Mouse (Mus musculus) ZHBTc4 (cell line): ENCODE data around the gene Vax2.

Experiments
- DNase-seq: peaks from one replicate; pipeline ENCODE4 v3.0.0-alpha.2; 2011; ENCODE audit warnings: low read depth, low spot score

Gene Vax2

DNA sequence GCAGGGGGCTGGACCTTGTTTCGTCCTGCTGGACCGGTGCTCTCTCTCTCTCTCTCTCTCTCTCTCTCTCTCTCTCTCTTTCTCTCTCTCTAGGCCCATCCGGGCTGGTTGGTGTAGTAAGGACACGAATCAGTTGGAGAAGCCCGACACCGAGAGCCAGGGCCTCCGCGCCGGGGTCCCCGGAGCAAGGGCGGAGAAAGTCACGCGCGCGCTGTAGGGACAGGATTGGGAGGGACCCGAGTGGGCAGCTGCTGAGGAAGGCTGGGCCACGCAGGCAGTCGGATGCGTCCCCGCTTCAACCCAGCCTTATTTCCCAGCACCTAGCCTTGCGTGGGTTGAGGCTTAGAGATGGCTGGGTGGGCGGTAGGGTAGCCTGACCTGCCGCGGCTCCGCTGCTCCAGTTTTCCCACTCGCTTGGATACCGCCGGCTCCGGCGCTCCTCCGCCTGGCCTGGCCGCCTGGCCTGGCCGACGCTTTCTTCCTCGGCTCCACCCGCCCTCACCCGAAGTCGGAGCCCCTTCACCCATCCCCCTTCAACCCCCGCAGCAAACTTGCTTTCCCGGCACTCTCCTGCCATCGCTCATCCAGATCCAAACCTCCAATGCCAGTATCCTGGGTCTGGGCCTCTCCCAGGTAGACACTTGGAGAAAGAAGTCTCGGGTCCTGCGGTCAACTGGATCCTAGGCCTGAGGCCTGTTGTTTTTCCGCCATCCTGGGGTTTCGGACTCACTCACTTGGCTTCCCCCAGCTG is 836 bp downstream of the Vax2 start:
- peak; percentile 40 for DNase-seq

DNA sequence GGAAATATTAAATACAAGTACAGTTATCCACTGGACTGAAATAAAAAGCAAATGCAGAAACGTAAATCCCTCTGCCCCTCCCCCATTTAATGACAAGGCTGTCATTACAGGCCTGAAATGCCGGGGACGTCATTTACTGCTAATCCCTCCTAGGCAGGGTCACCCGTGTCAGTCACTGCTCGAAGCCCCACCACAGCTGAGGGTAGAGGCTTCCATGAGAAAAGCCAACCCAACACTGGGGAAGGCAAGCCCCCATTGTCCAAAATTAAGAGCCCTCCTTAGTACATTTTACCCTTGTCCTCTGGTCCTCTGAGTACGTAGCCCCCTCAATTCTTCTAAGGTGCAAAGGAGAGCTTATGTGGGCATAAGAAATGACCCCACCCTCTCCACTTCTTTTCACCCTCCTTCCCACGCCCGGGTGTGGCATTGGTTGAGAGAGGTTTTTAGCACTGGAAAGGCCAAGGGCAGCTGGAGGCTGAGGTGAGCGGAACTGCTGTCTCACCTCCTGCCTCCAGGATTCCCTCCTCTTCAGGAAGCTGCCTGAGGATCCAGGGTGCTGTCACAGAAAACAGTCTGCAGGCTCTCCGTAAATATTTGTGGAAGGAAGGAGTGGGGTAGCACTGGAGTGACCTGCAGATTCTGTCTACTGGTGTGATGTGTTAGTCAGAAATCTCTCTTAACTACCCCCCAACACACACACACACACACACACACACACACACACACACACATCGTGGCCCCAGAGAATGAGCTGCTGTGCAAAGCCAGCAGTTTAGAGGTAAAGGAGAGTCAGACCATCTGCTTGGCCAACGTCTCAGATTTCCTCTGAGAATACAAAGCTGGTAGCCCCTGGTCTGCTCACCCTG is 2.4 kb downstream of the Vax2 start:
- DNase-seq: no peak

DNA sequence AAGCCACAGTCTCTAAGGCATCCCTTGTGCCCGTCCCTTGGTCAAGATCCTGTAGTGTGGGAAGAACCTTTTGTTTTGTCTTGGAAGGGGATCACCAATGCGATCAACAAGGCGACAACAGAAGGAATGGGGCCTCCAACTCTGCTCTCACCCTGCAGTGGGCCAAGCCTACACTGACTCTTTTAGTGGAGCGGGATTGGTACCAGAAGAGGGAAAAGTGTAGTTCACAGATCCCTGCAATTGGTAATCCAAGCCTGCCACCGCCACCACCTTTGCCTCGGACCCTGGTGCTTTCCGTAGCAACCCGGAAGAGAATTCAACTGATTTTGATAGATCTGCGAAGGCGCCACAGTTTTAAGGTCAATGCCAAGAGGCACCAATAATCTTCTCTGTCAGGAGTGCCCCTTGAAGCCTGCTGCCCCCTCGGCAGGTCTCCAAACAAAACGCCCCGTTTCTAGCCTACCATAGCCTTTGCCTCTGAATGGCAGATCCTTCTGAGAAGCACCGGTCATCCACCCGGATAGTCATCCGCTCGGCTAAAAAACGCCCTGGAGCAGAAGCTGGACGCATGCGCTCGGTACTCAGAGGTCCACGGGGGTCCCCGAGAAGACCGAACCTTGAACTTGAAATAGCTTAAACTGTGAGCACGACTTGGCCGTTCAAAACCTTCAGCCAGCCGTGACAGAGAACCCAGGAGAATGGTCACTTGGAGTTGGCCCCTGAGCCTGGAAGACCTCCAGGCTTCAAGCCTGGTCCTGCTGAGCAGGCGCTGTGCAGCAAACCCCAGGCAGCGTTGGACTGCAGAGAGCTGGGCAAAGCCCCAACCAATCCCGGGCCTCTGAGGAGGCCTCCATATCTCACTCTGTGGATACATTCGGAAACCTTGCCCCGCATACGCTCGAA is 3.4 kb downstream of the Vax2 start:
- no peak for DNase-seq

DNA sequence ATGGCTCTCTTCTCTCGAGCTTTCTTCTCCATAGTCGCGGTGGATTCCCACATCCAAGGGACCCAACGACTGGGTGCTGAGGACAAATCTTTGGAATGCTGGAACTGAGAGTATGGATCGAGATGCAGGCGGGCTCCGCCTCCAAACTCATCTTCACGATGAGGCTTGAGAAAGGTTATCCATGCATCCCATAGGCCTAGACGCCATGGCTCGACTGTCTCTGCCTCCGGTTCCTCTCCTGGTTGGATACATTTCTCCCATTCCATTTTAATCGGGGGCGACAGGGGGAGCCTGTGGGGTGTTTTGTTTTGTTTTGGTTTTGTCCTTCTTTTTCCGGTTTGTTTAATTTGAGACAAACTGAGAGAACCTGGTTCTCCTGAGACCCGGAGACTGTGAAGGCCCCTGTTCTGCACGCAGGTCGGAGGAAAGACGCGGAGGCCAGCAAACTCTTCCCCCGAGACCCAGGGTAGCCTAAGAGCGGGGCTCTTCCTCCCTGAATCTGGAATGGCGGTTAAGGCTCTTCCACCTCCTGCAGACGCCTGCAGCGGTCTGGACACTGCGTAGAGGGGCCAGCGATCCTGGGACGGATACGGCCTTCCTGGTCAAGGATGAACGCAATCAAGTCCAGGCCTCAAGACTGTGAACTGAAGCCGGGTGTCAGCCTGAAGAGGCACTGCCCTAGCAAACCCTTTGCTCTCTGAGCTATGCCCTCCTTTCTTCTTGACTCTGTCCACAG is 4.6 kb downstream of the Vax2 start:
- DNase-seq: peak; percentile 44

DNA sequence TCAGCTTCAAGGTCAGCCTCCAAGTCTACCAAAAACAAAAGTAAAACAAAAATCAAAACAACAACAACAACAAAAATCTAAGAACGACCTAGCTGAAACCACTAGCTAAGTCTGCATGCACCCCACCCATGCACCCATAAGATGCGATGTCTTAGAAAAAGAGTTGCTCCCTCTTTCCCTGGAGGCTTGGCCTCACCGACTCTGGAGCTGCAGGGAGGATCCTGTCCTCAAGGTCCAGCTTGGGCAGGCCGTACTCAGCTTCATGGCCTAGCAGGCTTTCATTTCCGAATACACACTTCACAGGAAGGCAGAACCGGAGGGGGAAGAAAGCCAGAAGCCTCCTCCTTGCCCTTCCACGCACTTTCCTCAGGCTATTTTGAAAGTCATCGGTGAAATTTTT is 6.0 kb downstream of the Vax2 start:
- DNase-seq: no peak

DNA sequence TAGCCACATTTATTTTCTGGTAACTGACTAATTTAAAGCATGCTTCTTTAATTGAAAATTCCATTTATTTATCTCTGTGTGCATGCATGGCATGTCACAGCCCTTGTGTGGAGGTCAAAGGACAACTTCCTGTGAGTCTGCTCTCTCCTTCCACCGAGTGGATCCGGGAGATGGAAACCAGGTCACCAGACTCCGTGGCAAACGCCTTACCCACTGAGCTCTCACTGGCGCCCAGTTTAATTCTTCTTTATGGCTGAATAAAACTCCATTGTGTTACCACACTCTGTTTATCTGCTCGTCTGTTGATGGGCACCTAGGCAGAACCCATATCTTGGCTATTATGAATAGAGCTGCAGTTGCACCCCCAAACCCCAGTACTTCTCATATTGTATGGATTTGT is 11.5 kb downstream of the Vax2 start:
- no peak for DNase-seq

DNA sequence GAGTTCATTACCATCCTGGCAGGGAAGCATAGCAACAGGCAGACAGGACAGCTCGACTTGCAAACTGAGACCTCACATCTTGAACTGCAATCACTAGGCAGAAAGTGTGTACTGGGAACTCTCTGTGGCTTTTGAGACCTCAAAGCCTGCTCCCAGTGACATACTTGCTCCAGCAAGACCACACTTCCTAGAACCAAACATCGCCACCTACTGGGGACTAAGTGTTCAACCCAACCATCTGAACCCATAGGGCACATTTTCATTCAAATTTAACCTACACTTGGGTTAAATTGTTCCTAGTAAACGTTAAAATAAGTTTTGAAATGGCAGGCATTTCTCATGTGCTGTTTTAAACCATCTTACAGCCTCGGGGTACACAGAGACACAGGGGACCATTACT is 16.1 kb downstream of the Vax2 start:
- DNase-seq: peak; percentile 76

DNA sequence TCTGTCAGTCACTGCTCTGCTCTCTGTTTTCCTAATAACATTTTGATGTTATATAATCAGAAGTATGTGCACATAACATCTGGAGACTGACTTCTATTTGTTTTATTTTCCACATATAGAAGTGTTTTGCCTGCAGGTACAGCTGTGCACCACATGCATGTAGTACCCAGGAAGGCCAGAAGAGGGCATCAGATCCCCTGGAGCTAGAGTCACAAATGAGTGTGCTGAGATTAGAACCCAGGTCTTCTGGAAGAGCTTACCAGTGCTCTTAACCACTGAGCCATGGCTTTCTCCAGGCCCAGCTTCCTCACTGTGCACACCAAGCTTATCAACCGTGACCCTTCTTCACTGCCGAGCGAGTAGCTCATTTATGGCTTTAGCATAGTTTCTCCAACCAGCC is 17.4 kb downstream of the Vax2 start:
- peak; percentile 77 for DNase-seq

DNA sequence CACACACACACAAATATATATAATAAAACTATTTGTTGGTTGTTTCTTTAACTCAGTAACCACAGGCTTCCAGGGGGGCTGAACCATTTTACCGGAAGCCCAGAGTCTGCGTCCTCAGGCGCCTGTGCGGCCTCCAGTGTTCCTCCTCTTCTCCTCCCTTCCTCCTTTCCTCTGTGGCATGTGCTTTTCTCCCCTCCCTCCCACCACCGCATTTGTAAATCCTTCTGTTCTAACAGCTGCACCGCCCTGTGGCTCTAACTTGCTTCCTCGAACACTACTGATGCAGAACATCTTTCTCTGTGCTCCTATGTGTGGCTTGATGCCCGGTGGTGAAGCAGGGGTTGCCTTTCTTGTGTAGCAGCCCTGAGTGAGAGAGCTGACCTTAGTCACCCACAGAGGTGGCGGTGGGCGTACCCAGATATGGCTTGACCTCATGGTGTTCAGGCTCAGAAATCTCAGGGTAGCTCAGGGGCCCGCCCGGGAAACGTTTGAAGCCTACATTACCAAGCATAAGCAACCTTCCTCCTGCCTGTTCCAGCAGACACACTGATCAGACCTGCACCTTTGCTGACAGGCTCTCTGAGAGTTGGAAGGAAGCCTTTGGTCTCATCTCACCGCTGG is 18.4 kb downstream of the Vax2 start:
- no peak for DNase-seq

DNA sequence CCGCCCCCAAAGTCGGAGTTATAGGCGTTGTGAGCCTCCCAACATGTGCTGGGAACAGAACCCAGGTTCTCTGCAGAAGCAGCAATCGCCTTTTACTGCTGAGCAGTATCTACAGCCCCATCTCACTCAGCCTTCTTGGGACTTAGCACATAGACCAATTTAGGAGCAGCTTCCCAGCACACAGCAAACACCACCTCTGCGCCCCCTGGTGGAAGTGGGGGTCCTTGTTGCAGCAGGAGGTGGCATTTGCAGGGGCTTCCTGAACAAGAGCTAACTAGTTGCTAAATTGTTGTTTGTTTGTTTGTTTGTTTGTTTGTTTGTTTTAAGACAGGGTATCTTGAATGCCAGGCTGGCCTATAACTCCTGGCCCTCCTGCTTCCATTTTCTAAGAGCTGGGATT is 20.1 kb downstream of the Vax2 start:
- peak; percentile 87 for DNase-seq

DNA sequence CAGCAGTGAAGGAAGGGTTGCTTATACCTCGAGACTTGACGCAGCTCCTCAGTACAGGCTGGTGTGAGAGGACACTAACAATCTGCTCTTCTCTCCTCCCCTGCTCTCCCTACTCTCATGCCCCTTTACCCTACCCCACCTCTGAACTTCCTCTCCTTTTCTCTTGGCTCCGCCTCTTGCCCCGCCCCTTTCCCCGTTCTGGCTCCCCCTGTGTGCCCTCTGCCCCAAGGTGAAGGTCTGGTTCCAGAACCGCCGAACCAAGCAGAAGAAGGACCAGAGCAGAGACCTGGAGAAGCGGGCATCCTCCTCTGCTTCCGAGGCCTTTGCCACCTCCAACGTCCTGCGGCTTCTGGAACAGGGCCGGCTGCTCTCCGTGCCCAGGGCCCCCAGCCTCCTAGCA is 26.2 kb downstream of the Vax2 start:
- DNase-seq: peak; percentile 66

DNA sequence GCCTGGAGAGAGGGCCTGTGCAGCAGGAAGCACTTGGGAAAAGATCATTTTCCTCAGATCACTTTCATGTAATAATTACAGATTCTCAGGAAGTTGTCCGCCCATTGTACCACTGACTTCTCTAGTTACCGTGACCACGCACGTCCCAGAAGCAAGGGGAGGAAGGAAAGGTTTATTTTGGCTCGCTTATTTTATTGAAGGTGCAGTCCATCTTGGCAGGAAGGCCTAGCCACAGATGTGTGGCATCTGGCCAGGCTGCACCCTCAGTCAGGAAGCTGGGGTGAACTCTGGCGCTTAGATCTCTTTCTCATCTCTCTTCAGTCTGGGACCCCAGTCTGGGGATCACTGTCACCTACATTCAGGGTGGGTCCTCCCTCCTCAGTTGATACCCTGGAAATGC is 27.5 kb downstream of the Vax2 start:
- no peak for DNase-seq

DNA sequence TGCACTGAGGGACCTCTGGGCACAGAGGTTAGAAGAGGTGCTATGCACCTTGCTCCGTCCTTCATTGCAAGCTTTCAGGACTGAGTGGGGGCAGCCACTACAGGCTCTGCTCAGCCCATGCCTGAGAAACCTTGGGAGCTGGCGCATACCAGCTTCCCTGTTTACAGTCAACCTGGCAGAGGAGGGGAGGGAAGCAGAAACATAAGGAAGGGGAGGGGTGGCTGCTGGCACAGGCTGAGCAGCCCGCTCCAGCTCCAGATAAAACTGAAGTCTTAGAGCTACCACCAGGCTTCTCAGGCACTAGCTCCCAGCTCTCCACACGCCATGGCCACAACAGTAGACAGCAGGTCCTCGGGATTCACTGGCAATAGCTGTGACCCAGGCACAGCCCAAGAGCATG is 31.7 kb downstream of the Vax2 start, which contains the start of gene Atp6v1b1:
Atp6v1b1 (plus strand) TSS at position 230 of the 400 bp plus-strand sequence.
- DNase-seq: no peak

DNA sequence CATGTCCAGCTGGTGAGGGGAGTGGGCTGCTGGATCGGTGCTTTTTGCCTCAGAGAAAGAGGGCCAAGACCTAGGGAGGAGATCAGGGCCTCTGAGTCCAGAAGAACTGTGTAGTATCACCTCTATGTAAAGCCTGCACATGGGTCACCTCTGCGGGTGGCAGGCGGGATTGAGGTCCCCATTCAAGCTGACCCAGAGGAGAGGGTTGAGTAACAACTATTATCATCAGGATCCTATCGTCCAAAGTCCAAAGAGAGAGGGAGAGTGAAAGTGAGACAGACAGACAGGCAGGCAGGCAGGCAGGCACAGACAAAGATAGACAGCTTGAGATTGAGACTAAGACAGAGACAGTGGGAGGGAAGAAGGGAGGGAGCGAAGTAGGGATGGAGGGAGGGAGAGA is 32.1 kb downstream of the Vax2 start:
- no peak for DNase-seq

DNA sequence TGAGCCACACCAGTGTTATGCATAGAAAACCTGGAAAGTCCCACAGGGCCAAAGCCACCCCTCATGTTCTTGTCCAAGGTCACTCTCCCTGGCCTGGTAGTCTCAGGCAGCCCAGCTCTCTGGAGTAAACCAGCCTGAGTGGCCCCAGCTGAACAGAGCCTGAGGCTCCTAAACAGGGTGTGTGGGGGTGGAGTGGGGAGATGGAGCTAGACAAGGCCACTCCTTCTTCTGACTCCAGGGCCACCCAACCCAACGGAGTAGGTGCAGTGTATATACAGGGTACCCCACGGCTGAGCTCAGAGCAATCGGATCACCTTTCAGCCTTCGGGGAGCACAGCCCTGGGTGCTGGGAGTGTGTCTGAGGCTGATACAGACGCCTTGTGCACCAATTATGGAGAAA is 33.1 kb downstream of the Vax2 start:
- DNase-seq: peak; percentile 68

DNA sequence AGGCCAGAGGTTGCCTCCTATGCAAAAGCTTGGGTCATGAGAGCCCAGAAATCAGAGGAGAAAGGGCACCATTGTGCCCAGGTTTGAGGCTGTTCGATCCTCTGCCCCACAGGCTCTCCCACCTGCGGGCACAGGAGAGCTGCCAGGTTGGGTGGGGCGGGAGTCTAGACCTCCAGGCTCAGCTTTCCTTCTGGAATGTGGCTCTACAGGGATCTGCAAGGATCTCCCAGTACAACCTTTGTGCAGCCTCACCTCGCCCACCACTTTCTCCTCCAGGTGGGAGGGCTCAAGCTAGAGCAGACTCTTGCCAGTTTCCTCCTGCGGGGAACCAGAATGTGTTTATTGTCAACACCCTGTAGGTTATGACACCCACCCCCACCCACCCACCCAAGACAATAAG is 33.5 kb downstream of the Vax2 start:
- peak; percentile 61 for DNase-seq

DNA sequence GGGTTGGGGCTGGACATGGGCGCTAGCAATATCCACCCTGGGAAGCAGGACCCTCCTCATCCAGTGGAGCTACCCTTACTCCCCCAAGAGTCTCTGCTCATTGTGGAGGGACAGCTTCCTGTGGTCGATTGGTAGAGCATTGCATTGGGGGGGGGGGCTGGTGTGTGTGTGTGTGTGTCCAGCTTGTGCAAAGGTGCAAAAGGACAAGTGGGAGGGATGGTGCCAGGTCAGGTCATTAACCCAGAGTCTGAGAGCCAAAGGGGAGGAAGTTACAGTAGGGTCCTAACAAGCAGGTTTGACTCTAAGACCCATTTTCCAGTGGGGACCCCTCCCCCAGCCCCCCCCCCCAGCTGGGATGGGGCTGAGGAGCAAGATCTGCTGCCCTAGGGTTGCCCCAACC is 34.4 kb downstream of the Vax2 start:
- no peak for DNase-seq

DNA sequence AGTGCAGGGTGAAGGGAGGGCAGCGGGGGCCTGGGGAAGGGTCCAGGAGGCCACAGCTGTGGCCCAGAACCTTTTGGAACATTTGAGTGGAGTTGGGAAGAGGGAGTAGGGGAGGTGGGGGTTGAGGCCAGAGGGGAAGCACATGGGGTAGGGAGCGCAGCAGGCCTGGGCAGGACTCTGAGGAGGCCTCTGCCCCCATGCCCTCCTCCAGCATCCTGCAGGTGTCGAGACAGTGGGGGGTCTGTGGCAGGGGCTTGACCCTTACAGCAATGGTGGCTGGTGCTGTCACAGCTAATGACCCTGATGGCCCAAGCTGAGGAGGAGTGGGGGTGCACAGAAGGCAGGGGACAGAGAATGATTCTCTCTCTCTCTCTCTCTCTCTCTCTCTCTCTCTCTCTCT is 38.2 kb downstream of the Vax2 start:
- no peak for DNase-seq

DNA sequence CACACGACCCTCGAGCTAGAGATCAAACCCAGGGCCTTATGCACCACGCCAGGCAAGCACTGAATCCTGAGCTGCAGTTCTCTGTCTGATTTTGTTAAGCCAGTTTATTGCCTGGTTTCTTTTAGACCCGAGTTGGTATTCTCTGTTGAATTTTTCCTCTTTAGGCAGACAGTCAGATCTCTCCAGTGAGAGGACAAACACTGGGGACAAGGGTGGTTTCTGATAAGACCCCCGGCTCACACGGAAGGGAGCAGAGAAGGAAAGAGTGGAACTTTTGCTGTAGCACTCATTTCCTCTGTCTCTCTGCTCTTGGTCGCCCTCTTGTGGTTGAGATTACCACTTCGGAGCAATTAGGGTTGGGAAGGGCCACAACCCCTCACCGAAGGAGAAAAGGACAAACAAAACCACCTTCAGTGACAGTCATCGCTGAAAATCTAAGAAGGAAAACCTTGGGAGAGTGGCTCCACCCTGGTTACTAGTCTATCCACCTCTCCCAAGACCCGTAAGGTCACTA is 39.2 kb downstream of the Vax2 start:
- peak; percentile 68 for DNase-seq

DNA sequence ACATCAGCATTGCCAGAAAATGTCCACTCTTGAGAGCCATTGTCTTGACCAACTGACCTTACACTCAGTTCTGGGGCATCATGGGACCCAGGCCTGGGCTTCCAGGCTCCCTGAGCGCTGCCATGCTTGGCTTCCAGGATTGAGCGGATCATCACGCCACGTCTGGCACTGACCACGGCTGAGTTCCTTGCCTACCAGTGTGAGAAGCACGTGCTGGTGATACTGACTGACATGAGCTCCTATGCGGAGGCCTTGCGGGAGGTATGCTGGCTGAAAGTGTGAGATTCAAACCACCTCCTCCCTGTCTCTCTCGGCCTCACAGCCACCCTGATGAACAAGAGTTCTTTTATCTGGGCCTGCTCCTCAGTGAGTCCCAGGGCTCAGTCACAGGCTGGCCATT is 45.0 kb downstream of the Vax2 start:
- no peak for DNase-seq

DNA sequence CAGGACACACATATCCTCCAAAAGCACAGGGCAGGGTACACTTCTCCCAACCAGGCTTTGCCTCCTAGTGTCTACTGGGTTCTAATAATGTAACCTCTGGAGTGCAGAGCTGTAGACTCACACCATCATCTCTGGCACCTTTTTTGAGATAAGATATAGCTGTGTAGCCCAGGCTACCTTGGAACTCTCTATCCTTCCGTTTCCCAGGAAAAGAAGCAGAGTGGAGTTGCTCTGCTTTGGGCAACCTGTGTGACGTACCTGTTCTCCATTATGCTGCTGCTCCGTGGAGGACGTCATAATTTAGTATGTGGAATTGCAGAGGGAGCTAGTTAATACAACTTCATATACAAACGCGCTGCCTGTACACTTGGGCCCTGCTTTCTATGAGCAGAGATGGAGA is 51.3 kb downstream of the Vax2 start, which contains the start of gene Ankrd53:
Ankrd53 (plus strand) TSS at position 301 of the 400 bp plus-strand sequence.
- no peak for DNase-seq
